Mouse (Mus musculus): ENCODE data around the gene Selenop. TPM values are rescaled to one million over a fixed set of nuclear protein-coding genes. Genes with fewer than 3 reads are reported as not detected.
"Not testable (repeated sequence)": the region's sequence is repeated elsewhere in the genome, so short reads cannot be mapped to it uniquely, and the experiment has no call there.

The Selenop gene
- polyA plus RNA-seq, 1 experiment = 313 TPM

DNA sequence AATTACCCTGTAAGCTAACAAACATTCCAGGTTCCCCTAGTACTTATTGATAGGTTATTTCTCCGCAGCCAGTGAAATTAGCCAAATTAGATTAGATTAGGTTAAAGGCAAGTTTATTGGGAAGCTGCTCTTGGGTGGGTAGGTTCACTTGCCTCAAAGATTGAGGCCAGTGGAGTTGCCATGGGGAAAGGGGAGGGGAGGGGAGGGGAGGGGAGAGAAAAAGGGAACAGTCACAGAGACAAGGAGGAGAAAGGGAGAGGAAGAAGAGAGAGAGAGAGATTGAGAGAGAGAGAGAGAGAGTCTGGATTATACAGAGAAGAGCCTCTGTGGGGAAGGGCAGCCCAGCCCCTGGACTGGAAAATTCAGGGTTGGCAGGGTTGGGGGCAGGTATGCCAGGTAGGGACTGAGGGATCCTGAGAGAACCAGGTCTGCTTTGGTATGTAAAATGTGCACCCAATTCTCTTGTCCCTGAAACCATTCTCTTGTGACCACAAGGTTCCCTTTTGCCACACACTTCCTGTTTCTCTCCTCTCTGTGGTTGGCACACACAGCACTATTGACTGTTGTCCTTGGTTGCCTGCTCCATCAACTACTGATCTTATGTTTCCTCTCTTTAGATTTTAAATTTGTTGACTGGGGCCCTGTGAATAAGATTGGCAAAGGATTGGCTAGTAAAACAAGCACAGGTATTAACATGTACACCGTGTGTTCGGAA is 34.4 kb upstream of the Selenop start:
- H3K4me3 ChIP-seq (replicated peaks; ENCODE audit: insufficient read depth, low read depth, low read length) = no peak overlapping the region
- WGBS = 93% methylated on average over 3 of the region's 3 CpGs
- no peaks in the 10 kb centered on the region for H3K27me3 ChIP-seq (ENCODE audit: control insufficient read depth, insufficient read depth, low read length)
- H3K27ac ChIP-seq (ENCODE audit: insufficient read depth, low read length) = no peak overlapping the region
- DNase-seq = no peak
- no peak for TF ChIP-seq CTCF (IDR thresholded peaks at IDR 0.05; ENCODE audit: borderline replicate concordance, insufficient read depth, low read depth, low read length)
- no peak for TF ChIP-seq POLR2A (IDR thresholded peaks at IDR 0.05; ENCODE audit: borderline replicate concordance, insufficient read depth, low read length)
- no peaks in the 10 kb centered on the region for H3K4me1 ChIP-seq (ENCODE audit: control insufficient read depth, insufficient read depth, low read length)

DNA sequence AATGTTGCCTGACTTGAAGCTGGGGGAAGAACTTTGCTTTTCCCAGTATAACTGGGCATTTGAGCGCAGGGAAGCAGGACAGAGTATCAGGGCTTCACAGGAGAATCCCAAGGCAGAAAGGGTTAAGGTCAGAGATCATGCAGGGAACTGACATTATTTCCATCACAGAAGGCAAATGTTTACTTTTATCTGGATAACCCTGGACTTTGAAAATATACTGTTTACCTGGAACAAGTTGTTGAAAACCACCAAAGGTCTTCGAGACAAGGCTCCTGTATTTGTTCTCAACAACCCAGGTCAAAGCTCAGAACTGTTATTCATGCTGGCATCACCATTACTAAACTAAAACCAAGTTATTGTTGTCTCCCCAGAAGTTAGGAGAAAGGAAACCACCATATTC is 32.0 kb upstream of the Selenop start:
- Histone ChIP-seq H3K27ac (ENCODE audit: insufficient read depth, low read length) (no peak overlapping the region), H3K4me1 (ENCODE audit: control insufficient read depth, insufficient read depth, low read length) (no peaks in the 10 kb centered on the region), H3K27me3 (ENCODE audit: control insufficient read depth, insufficient read depth, low read length) (no peaks in the 10 kb centered on the region), H3K4me3 (replicated peaks; ENCODE audit: insufficient read depth, low read depth, low read length) (no peak overlapping the region)
- no peak for TF ChIP-seq CTCF (IDR thresholded peaks at IDR 0.05; ENCODE audit: borderline replicate concordance, insufficient read depth, low read depth, low read length)
- no peak for TF ChIP-seq POLR2A (IDR thresholded peaks at IDR 0.05; ENCODE audit: borderline replicate concordance, insufficient read depth, low read length)
- no peak for DNase-seq
- WGBS = 85% methylated on average over 2 of the region's 2 CpGs

- no peak for TF ChIP-seq CTCF (IDR thresholded peaks at IDR 0.05; ENCODE audit: borderline replicate concordance, insufficient read depth, low read depth, low read length)
- no peak for TF ChIP-seq POLR2A (IDR thresholded peaks at IDR 0.05; ENCODE audit: borderline replicate concordance, insufficient read depth, low read length)
- H3K27ac ChIP-seq (ENCODE audit: insufficient read depth, low read length) = no peak overlapping the region; the same call in 1 of the 2 replicates
- 70% methylated on average over 1 of the region's 1 CpGs for WGBS
- no peaks in the 10 kb centered on the region for H3K27me3 ChIP-seq (ENCODE audit: control insufficient read depth, insufficient read depth, low read length)
- H3K4me3 ChIP-seq (replicated peaks; ENCODE audit: insufficient read depth, low read depth, low read length) = no peak overlapping the region
- peak in 1 of 2 experiments; percentile 12 for DNase-seq
- H3K4me1 ChIP-seq (ENCODE audit: control insufficient read depth, insufficient read depth, low read length) = no peaks in the 10 kb centered on the region
Measured at GRCm38 (mm10) chr15:3237963-3238362, 30.4 kb upstream of the Selenop start.

- not testable (repeated sequence) for DNase-seq; H3K4me3 ChIP-seq (replicated peaks; ENCODE audit: insufficient read depth, low read depth, low read length); H3K27me3 ChIP-seq (ENCODE audit: control insufficient read depth, insufficient read depth, low read length); H3K27ac ChIP-seq (ENCODE audit: insufficient read depth, low read length); H3K4me1 ChIP-seq (ENCODE audit: control insufficient read depth, insufficient read depth, low read length)
- WGBS = 72% methylated on average over 10 of the region's 10 CpGs
Measured at GRCm38 (mm10) chr15:3245036-3245435, 23.3 kb upstream of the Selenop start.

GRCm38 (mm10) chr15:3250620-3251019 is 17.7 kb upstream of the Selenop start:
- DNase-seq = no peak
- Histone ChIP-seq H3K4me3 (replicated peaks; ENCODE audit: insufficient read depth, low read depth, low read length) (no peak overlapping the region), H3K4me1 (ENCODE audit: control insufficient read depth, insufficient read depth, low read length) (no peaks in the 10 kb centered on the region), H3K27me3 (ENCODE audit: control insufficient read depth, insufficient read depth, low read length) (no peaks in the 10 kb centered on the region), H3K27ac (ENCODE audit: insufficient read depth, low read length) (no peak overlapping the region)
- TF ChIP-seq POLR2A (IDR thresholded peaks at IDR 0.05; ENCODE audit: borderline replicate concordance, insufficient read depth, low read length) (no peak), CTCF (IDR thresholded peaks at IDR 0.05; ENCODE audit: borderline replicate concordance, insufficient read depth, low read depth, low read length) (no peak)
- WGBS = 96% methylated on average over 2 of the region's 2 CpGs

GRCm38 (mm10) chr15:3251031-3251717 is 17.2 kb upstream of the Selenop start:
- H3K4me1 ChIP-seq (ENCODE audit: control insufficient read depth, insufficient read depth, low read length) = no peaks in the 10 kb centered on the region

GRCm38 (mm10) chr15:3251718-3252067 is 16.7 kb upstream of the Selenop start:
- H3K27me3 ChIP-seq (ENCODE audit: control insufficient read depth, insufficient read depth, low read length) = no peaks in the 10 kb centered on the region
- no peak overlapping the region for H3K4me3 ChIP-seq (replicated peaks; ENCODE audit: insufficient read depth, low read depth, low read length)
- no peaks in the 10 kb centered on the region for H3K4me1 ChIP-seq (ENCODE audit: control insufficient read depth, insufficient read depth, low read length)
- no peak for DNase-seq
- TF ChIP-seq POLR2A (IDR thresholded peaks at IDR 0.05; ENCODE audit: borderline replicate concordance, insufficient read depth, low read length) (no peak), CTCF (IDR thresholded peaks at IDR 0.05; ENCODE audit: borderline replicate concordance, insufficient read depth, low read depth, low read length) (no peak)
- H3K27ac ChIP-seq (ENCODE audit: insufficient read depth, low read length) = no peak overlapping the region

More at GRCm38 (mm10) chr15:3251031-3251717, 17.2 kb upstream of the Selenop start:
- Histone ChIP-seq H3K4me3 (replicated peaks; ENCODE audit: insufficient read depth, low read depth, low read length) (no peak overlapping the region), H3K27ac (ENCODE audit: insufficient read depth, low read length) (0 out of 2 replicates have a peak overlapping the region, but pooled peaks have one; percentile 30), H3K27me3 (ENCODE audit: control insufficient read depth, insufficient read depth, low read length) (no peaks in the 10 kb centered on the region)
- WGBS = 83% methylated on average over 3 of the region's 3 CpGs
- TF ChIP-seq CTCF (IDR thresholded peaks at IDR 0.05; ENCODE audit: borderline replicate concordance, insufficient read depth, low read depth, low read length) = no peak
- TF ChIP-seq POLR2A (IDR thresholded peaks at IDR 0.05; ENCODE audit: borderline replicate concordance, insufficient read depth, low read length) = no peak
- DNase-seq = no peak

GRCm38 (mm10) chr15:3259025-3259424 is 9.3 kb upstream of the Selenop start:
- no peak for DNase-seq
- H3K4me3 ChIP-seq (replicated peaks; ENCODE audit: insufficient read depth, low read depth, low read length) = no peak overlapping the region
- TF ChIP-seq POLR2A (IDR thresholded peaks at IDR 0.05; ENCODE audit: borderline replicate concordance, insufficient read depth, low read length) = no peak
- TF ChIP-seq CTCF (IDR thresholded peaks at IDR 0.05; ENCODE audit: borderline replicate concordance, insufficient read depth, low read depth, low read length) = no peak
- no peaks in the 10 kb centered on the region for H3K27me3 ChIP-seq (ENCODE audit: control insufficient read depth, insufficient read depth, low read length)
- no peaks in the 10 kb centered on the region for H3K4me1 ChIP-seq (ENCODE audit: control insufficient read depth, insufficient read depth, low read length)
- 86% methylated on average over 1 of the region's 1 CpGs for WGBS
- H3K27ac ChIP-seq (ENCODE audit: insufficient read depth, low read length) = no peak overlapping the region
